Mouse (Mus musculus): ENCODE measurements around the gene Prkab1. TPM values are rescaled to one million over a fixed set of nuclear protein-coding genes. Genes with fewer than 3 reads are reported as not detected.

Prkab1 gene
- polyA plus RNA-seq, 1 experiment from 2014 or later = 47.7 TPM

- Histone ChIP-seq H3K27me3 (ENCODE audit: control insufficient read depth, insufficient read depth, low read length) (no peaks in the 10 kb centered on the region), H3K4me2 (replicated peaks) (no peak overlapping the region), H3K9ac (no peak overlapping the region), H3K27ac (no peak overlapping the region), H3K9me3 (ENCODE audit: control insufficient read depth, low read length) (no peaks in the 10 kb centered on the region), H3K36me3 (replicated peaks; ENCODE audit: control insufficient read depth, insufficient read depth) (no peaks in the 10 kb centered on the region), H3K4me1 (replicated peaks; ENCODE audit: control insufficient read depth, insufficient read depth, low read length) (no peaks in the 10 kb centered on the region), H3K4me3 (replicated peaks; ENCODE audit: low read length) (no peak overlapping the region)
- 81% methylated on average over 13 of the region's 13 CpGs for WGBS
- DNase-seq (ENCODE audit: low spot score) (no peak), ATAC-seq (ENCODE audit: low FRiP score) (no peak)
These were observed 26.9 kb downstream of the Prkab1 start for GRCm38 (mm10) chr5:115997376-115997775.

- WGBS = 84% methylated on average over 15 of the region's 15 CpGs
- DNase-seq (ENCODE audit: low spot score) (no peak), ATAC-seq (ENCODE audit: low FRiP score) (no peak)
- Histone ChIP-seq H3K4me2 (replicated peaks) (no peak overlapping the region), H3K4me3 (replicated peaks; ENCODE audit: low read length) (no peak overlapping the region), H3K27ac (no peak overlapping the region), H3K4me1 (replicated peaks; ENCODE audit: control insufficient read depth, insufficient read depth, low read length) (no peaks in the 10 kb centered on the region), H3K36me3 (replicated peaks; ENCODE audit: control insufficient read depth, insufficient read depth) (peaks cover 24% of the 10 kb centered on the region), H3K9me3 (ENCODE audit: control insufficient read depth, low read length) (peaks cover 14% of the 10 kb centered on the region), H3K27me3 (ENCODE audit: control insufficient read depth, insufficient read depth, low read length) (no peaks in the 10 kb centered on the region), H3K9ac (no peak overlapping the region)
These were observed 30.2 kb downstream of the Prkab1 start for GRCm38 (mm10) chr5:115994101-115994500.

- Histone ChIP-seq H3K4me3 (replicated peaks; ENCODE audit: low read length) (no peak overlapping the region), H3K27me3 (ENCODE audit: control insufficient read depth, insufficient read depth, low read length) (no peaks in the 10 kb centered on the region), H3K27ac (no peak overlapping the region), H3K4me1 (replicated peaks; ENCODE audit: control insufficient read depth, insufficient read depth, low read length) (no peaks in the 10 kb centered on the region), H3K36me3 (replicated peaks; ENCODE audit: control insufficient read depth, insufficient read depth) (peaks cover 31% of the 10 kb centered on the region), H3K4me2 (replicated peaks) (no peak overlapping the region), H3K9me3 (ENCODE audit: control insufficient read depth, low read length) (peaks cover 14% of the 10 kb centered on the region), H3K9ac (no peak overlapping the region)
- no peak for DNase-seq (ENCODE audit: low spot score)
- 97% methylated on average over 11 of the region's 11 CpGs for WGBS
- ATAC-seq (ENCODE audit: low FRiP score) = no peak
These were observed 32.6 kb downstream of the Prkab1 start for GRCm38 (mm10) chr5:115991717-115992116.

- no peak overlapping the region for H3K27ac ChIP-seq
These were observed 37.0 kb downstream of the Prkab1 start for GRCm38 (mm10) chr5:115987284-115987683.

GRCm38 (mm10) chr5:115985101-115985500 is 39.2 kb downstream of the Prkab1 start:
- no peak for ATAC-seq (ENCODE audit: low FRiP score)
- WGBS = 94% methylated on average over 11 of the region's 11 CpGs
- Histone ChIP-seq H3K9me3 (ENCODE audit: control insufficient read depth, low read length) (no peaks in the 10 kb centered on the region), H3K9ac (no peak overlapping the region), H3K4me3 (replicated peaks; ENCODE audit: low read length) (no peak overlapping the region), H3K36me3 (replicated peaks; ENCODE audit: control insufficient read depth, insufficient read depth) (peaks cover 16% of the 10 kb centered on the region), H3K4me1 (replicated peaks; ENCODE audit: control insufficient read depth, insufficient read depth, low read length) (no peaks in the 10 kb centered on the region), H3K27me3 (ENCODE audit: control insufficient read depth, insufficient read depth, low read length) (no peaks in the 10 kb centered on the region), H3K4me2 (replicated peaks) (no peak overlapping the region), H3K27ac (no peak overlapping the region)
- DNase-seq (ENCODE audit: low spot score) = no peak

More at GRCm38 (mm10) chr5:115987284-115987683, 37.0 kb downstream of the Prkab1 start:
- ATAC-seq (ENCODE audit: low FRiP score) = no peak
- WGBS = 88% methylated on average over 12 of the region's 12 CpGs
- Histone ChIP-seq H3K4me3 (replicated peaks; ENCODE audit: low read length) (no peak overlapping the region), H3K9me3 (ENCODE audit: control insufficient read depth, low read length) (peaks cover 14% of the 10 kb centered on the region), H3K36me3 (replicated peaks; ENCODE audit: control insufficient read depth, insufficient read depth) (peaks cover 31% of the 10 kb centered on the region), H3K9ac (no peak overlapping the region), H3K27me3 (ENCODE audit: control insufficient read depth, insufficient read depth, low read length) (no peaks in the 10 kb centered on the region), H3K4me1 (replicated peaks; ENCODE audit: control insufficient read depth, insufficient read depth, low read length) (no peaks in the 10 kb centered on the region), H3K4me2 (replicated peaks) (no peak overlapping the region)
- no peak for DNase-seq (ENCODE audit: low spot score)

GRCm38 (mm10) chr5:115984392-115984791 is 39.9 kb downstream of the Prkab1 start:
- peaks cover 9% of the 10 kb centered on the region for H3K36me3 ChIP-seq (replicated peaks; ENCODE audit: control insufficient read depth, insufficient read depth)
- ATAC-seq (ENCODE audit: low FRiP score) (no peak), DNase-seq (ENCODE audit: low spot score) (no peak)
- H3K9me3 ChIP-seq (ENCODE audit: control insufficient read depth, low read length) = no peaks in the 10 kb centered on the region
- no peak overlapping the region for H3K4me3 ChIP-seq (replicated peaks; ENCODE audit: low read length)
- no peak overlapping the region for H3K4me2 ChIP-seq (replicated peaks)
- no peak overlapping the region for H3K27ac ChIP-seq
- H3K9ac ChIP-seq = no peak overlapping the region
- WGBS = 94% methylated on average over 6 of the region's 6 CpGs
- no peaks in the 10 kb centered on the region for H3K27me3 ChIP-seq (ENCODE audit: control insufficient read depth, insufficient read depth, low read length)
- no peaks in the 10 kb centered on the region for H3K4me1 ChIP-seq (replicated peaks; ENCODE audit: control insufficient read depth, insufficient read depth, low read length)

GRCm38 (mm10) chr5:115982671-115983373 is 41.5 kb downstream of the Prkab1 start:
- no peaks in the 10 kb centered on the region for H3K9me3 ChIP-seq (ENCODE audit: control insufficient read depth, low read length)
- H3K4me1 ChIP-seq (replicated peaks; ENCODE audit: control insufficient read depth, insufficient read depth, low read length) = peaks cover 3% of the 10 kb centered on the region; the same call in 1 of the 2 replicates
- no peak overlapping the region for H3K4me2 ChIP-seq (replicated peaks)
- H3K27ac ChIP-seq = no peak overlapping the region
- 76% methylated on average over 7 of the region's 7 CpGs for WGBS
- H3K27me3 ChIP-seq (ENCODE audit: control insufficient read depth, insufficient read depth, low read length) = no peaks in the 10 kb centered on the region
- H3K9ac ChIP-seq = no peak overlapping the region
- DNase-seq (ENCODE audit: low spot score) (no peak), ATAC-seq (ENCODE audit: low FRiP score) (no peak)
- H3K4me3 ChIP-seq (replicated peaks; ENCODE audit: low read length) = no peak overlapping the region
- H3K36me3 ChIP-seq (replicated peaks; ENCODE audit: control insufficient read depth, insufficient read depth) = no peaks in the 10 kb centered on the region; the same call in 1 of the 2 replicates

GRCm38 (mm10) chr5:115980537-115980936 is 43.8 kb downstream of the Prkab1 start:
- peaks cover 3% of the 10 kb centered on the region; the same call in 1 of the 2 replicates for H3K4me1 ChIP-seq (replicated peaks; ENCODE audit: control insufficient read depth, insufficient read depth, low read length)
- H3K27ac ChIP-seq = no peak overlapping the region
- H3K36me3 ChIP-seq (replicated peaks; ENCODE audit: control insufficient read depth, insufficient read depth) = no peaks in the 10 kb centered on the region; the same call in 1 of the 2 replicates
- DNase-seq (ENCODE audit: low spot score) = no peak
- H3K9me3 ChIP-seq (ENCODE audit: control insufficient read depth, low read length) = no peaks in the 10 kb centered on the region
- no peak for ATAC-seq (ENCODE audit: low FRiP score)
- H3K4me3 ChIP-seq (replicated peaks; ENCODE audit: low read length) = no peak overlapping the region
- WGBS = 91% methylated on average over 9 of the region's 9 CpGs
- H3K4me2 ChIP-seq (replicated peaks) = no peak overlapping the region
- H3K9ac ChIP-seq = no peak overlapping the region
- no peaks in the 10 kb centered on the region for H3K27me3 ChIP-seq (ENCODE audit: control insufficient read depth, insufficient read depth, low read length)

GRCm38 (mm10) chr5:115979134-115979696 is 45.1 kb downstream of the Prkab1 start:
- peaks cover 3% of the 10 kb centered on the region; the same call in 1 of the 2 replicates for H3K4me1 ChIP-seq (replicated peaks; ENCODE audit: control insufficient read depth, insufficient read depth, low read length)
- no peak overlapping the region for H3K27ac ChIP-seq
- 62% methylated on average over 15 of the region's 16 CpGs for WGBS
- ATAC-seq (ENCODE audit: low FRiP score) = no peak
- H3K27me3 ChIP-seq (ENCODE audit: control insufficient read depth, insufficient read depth, low read length) = no peaks in the 10 kb centered on the region
- DNase-seq (ENCODE audit: low spot score) = no peak
- H3K4me2 ChIP-seq (replicated peaks) = no peak overlapping the region
- H3K9ac ChIP-seq = no peak overlapping the region
- no peaks in the 10 kb centered on the region for H3K9me3 ChIP-seq (ENCODE audit: control insufficient read depth, low read length)
- no peak overlapping the region for H3K4me3 ChIP-seq (replicated peaks; ENCODE audit: low read length)
- H3K36me3 ChIP-seq (replicated peaks; ENCODE audit: control insufficient read depth, insufficient read depth) = peaks cover 8% of the 10 kb centered on the region; the same call in 1 of the 2 replicates
